Mouse (Mus musculus) urinary bladder, postnatal 10 days (tissue): Measurements from ENCODE around the gene Enkd1.
A peak's percentile ranks its signal among the peaks of the same experiment; 100 is the strongest.

Source experiments
- DNase-seq: peaks from one replicate; pipeline ENCODE4 v3.0.0; 2022; ENCODE audit warnings: low spot score

Gene Enkd1

GRCm38 (mm10) chr8:105700966-105701824 is 6.8 kb downstream of the Enkd1 start, which contains the start of the genes Acd and Pard6a:
Acd (minus strand) TSS chr8:105701102.
Pard6a (plus strand) TSS chr8:105701148.
- peak; percentile 82 for DNase-seq

- DNase-seq = no peak
These were observed 7.4 kb downstream of the Enkd1 start for GRCm38 (mm10) chr8:105700566-105700965.

DNA sequence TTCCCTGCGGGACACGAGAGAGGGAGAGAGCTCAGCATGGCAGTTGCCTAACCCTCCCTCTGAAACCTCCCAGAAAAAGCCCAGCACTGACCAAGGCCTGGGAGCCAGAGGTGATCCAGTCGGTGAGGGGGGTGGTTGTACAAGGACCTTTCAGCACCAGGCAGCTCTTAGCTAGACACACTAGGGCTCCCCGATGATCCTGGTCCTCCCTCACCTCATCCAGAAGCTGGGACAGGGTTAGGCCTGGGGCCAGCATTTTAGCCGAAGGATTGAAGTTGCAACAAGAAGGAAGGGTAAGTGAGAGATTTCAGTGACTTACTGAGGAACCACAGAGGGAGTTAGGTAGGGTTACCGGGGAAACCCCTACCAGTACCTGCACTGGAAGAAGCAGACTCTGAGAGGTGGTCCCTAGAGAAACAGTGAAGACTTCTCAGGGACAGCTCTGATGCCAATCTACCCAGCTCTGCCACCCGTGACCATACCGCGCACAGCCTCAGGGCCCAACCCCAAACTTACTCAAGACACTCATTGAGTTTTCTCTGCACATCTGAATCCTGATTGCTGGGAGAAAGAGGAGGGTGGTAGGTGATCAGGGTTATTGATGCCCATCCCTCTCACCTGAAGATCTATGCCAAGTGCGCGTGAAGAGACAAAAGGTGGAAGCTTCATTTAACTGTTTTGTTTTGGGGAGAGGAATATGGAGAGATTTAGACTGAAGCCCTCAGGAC is 8.4 kb downstream of the Enkd1 start:
- no peak for DNase-seq

DNA sequence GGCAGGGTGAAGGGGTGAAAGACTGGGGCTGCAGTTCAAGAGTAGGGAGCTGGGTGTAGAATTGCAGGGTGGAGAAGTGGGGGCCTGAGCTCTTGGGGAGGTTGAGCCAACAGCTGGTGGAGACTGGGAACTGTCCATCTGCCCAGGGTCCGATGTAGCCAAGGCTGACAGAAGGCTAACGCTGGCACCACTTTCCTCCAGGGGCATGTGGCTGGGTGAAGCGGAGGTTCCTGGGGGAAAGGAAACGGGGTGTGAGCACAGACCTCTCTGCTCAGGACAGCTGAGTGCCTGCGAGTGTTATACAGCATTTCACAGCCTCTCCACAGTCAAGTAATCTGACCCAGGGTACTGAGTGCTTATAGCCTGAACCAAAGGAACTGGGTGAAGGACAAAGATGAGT is 9.3 kb downstream of the Enkd1 start:
- DNase-seq = no peak

DNA sequence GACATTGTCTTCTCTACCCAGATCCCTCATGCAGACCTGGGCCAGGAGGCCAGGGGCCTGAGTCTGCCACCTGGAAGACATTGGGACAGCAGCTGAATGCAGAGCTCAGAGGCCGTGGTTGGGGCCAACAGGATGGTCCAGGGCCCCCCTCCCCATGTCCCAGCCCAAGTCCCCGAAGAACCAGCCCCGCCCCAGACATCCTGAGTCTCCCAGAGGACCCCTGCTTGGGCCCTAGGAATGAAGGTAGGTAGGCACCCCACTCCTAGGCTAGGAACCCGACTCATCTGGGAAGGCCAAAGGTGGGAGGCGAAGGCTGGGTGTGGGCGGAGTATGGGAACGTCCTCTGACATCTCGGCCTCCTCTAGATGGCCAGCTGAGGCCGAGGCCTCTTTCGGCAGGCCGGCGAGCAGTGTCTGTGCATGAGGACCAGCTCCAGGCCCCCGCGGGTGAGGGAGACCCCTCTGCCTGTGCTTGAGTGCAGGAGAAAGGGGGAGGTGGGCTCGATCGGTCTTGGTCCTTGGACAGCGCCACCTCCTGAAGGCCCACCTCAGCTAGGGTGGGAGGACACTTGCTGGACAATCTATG is 10.7 kb downstream of the Enkd1 start:
- DNase-seq = no peak

DNA sequence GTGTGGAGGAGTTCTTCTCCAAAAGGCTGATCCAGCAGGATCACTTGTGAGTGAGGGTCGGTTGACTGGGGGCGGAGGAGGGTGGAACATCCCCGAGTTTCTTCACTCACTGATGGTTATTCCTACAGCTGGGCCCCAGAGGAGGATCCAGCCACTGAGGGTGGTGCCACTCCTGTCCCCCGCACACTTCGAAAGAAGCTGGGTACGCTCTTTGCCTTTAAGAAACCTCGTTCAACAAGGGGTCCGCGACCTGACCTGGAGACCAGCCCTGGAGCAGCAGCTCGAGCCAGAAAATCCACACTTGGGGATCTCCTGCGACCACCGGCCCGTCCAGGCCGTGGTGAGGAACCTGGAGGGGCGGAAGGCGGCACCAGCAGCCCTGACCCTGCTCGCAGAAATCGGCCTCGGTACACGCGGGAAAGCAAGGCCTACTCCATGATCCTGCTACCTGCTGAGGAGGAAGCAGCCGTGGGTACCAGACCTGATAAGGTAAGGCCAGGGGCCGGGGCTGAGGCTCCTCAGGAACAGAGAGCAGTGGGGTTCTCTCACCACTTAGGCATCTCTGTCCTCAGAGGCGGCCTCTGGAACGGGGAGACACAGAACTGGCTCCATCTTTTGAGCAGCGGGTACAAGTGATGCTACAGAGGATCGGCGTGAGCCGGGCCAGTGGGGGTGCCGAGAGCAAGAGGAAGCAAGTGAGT is 12.8 kb downstream of the Enkd1 start:
- no peak for DNase-seq

GRCm38 (mm10) chr8:105694051-105694799 is 13.8 kb downstream of the Enkd1 start:
- DNase-seq = no peak

- DNase-seq = no peak
These were observed 14.4 kb downstream of the Enkd1 start for GRCm38 (mm10) chr8:105693648-105694047.

- DNase-seq = no peak
These were observed 15.4 kb downstream of the Enkd1 start for GRCm38 (mm10) chr8:105692449-105693182.

DNA sequence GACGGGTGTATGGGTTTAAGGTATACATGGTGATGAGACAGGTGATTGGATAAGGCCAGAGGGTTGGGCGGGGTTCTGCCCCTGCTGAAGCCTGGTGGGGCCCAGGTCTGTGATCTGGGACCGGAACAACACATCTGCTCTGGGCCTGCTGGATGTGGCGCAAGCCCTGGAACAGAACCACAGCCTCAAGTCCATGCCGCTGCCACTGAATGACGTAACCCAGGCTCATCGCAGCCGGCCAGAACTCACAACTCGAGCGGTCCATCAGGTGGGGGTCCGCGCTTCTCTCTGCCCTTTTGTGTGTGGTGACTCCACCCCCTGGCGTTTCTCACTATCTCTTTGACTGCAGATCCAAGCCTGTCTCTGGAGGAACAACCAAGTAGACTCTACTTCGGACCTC is 17.0 kb downstream of the Enkd1 start:
- no peak for DNase-seq

DNA sequence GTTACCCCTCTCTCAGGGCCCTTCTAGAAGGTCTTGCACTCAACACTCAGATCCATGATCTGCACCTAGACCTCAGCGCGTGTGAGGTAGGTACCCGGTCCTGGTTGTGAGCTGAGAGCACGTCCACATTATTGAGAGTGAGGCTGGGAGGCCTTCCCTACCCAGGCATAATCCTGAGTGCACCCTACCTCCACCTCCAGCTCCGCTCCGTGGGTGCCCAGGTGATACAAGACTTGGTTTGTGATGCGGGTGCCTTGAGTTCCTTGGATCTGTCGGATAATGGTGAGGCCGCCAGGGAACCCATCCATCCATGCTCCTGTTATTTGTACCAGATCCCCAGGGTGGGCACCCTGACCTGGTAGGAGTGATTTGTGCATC is 18.0 kb downstream of the Enkd1 start:
- no peak for DNase-seq

- no peak for DNase-seq
These were observed 18.6 kb downstream of the Enkd1 start for GRCm38 (mm10) chr8:105689256-105689982.

DNA sequence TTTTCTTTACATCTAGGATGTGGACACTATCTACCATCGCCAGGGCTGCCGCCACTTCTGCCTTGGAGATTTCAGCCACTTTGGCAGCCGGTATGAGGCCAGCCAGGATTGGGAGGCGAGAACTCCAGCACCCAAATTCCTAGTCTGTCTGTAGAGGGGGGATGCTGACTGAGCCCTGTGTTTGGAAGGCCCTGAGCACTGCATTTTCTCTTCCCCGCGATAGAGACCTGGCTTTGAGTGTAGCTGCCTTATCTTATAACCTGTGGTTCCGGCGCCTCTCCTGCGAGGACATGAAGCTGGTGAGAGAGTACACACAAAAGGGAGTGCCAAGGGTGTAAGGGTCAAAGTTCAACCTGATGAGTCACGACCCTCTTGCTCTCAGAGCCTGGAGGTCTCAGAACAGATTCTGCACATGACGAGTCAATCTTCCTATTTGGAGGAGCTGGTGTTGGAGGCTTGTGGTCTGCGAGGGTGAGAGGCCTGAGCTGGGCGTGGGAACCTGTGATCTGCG is 19.7 kb downstream of the Enkd1 start:
- DNase-seq = no peak

DNA sequence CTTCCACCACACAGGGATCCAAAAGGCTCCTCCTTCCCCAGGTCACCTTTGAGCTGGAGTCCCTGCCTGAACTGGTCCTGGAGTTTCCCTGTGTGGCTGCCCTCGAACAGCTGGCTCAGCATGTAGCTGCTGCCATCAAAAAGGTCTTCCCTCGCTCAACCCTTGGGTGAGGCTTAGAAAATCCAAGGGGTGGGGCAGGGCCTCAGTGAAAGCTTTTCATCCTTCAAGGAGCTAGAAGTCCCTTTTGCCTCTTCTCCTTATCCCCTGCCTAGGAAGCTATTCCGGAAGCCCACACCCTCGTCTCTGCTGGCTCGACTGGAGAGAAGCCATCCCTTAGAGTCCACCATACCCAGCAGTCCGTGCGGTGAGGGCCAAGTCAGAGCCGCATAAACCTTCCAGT is 20.5 kb downstream of the Enkd1 start:
- DNase-seq = no peak

DNA sequence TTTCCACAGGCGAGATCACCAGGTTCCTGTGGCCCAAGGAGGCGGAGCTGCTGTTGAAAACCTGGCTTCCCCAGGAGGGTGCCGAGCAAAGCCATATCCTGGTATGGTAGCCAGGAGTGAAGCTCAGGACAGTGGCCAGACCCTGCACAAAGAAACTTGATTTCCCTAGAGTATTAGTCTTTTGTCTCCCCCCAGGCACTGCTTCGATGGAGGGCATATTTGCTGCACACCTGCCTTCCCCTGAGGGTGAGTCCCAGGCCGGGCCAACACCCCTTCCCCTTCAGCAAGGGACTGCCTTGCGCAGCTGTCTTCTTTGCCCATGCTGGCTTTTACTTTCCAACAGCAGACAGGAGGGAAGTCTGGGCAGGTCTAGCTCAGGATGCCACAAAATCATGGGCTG is 21.5 kb downstream of the Enkd1 start:
- DNase-seq = no peak

DNA sequence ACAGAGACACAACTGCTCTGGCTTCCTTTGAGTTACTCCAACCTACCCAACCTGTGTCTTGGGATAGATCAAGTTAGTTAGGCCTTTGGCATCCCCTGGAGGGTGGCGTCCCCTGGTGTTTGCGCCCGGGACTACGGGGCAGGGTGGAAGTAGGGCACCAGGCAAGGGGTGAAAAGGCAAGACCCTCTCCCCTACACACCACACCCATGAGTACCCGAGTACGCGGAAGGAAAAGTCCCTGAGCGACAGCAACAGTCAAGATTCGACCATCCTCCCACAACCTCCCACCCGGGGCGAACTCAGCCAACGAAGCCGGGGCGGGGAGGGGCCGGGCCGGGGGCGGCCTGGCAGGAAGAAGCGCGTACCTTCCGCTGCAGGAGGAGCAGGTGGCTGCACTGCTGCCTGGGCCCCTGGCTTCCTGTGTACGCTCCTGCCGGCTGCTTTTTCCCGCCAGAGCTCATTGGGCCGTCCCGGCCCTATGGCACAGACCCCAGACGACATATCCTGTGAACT is 22.2 kb downstream of the Enkd1 start, which contains the start of gene Carmil2:
Carmil2 (plus strand) TSS at position 479 of the 513 bp plus-strand sequence.
- no peak for DNase-seq

DNA sequence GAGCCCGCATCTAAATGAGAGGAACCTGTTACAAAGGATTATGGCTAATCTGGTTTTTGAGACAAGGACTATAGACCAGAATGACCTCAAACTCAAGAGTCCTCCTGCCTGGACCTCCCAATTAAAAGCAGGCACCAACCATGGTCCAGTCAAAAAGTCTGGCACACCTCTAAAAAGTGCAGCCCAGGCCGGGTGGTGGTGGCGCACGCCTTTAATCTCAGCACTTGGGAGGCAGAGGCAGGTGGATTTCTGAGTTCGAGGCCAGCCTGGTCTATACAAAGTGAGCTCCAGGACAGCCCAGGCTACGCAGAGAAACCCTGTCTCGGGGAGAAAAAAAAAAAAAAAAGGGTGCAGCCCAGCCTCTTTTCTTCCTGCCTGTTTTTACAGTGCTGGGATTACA is 22.7 kb downstream of the Enkd1 start:
- DNase-seq = no peak

DNA sequence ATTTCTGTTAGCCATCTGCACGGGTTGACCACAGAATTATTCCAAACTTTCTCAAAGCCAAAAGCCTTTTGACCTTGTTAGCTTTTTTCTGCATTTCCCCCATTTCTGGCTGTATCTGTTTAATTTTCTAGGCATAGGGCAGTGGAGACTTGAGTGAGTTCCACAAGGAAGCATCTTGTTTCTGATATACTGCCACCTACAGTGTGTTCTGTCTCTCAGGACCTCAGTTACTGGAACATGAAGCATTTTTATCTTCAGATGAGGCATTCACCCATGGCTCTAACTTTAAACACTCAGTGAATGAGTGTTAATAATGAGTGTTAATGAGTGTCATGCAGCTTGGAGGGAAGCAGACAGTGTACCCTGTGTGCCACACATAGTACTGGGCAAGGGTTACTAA is 30.1 kb downstream of the Enkd1 start:
- DNase-seq = no peak

- no peak for DNase-seq
These were observed 46.8 kb downstream of the Enkd1 start for GRCm38 (mm10) chr8:105661167-105661566.

DNA sequence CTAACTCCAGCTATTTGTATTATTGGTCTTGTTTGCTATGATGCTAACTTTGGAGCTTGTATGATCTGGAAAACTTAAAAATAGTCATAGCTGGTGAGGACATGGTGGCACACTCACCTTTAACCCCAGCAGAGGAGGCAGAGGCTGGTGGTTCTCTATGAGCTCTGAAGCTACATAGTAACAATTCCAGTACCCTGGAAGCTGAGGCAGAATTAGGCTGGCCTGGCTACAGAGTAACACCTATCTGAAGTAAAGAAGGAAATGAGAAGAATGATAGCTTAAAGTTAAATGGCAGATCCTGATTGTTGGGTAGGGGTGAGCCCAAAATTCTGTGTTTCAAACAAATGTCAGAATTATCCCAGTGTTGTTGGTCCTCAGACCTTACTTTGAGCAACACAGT is 50.4 kb downstream of the Enkd1 start:
- DNase-seq = no peak
